Mouse (Mus musculus) liver, postnatal 0 days (tissue): ENCODE data around the gene Ankmy2.

Experiments used
- CTCF ChIP-seq: sonication (generic); IDR thresholded peaks from 2 replicates; pipeline ENCODE4 v1.5.1; 2016; ENCODE audit warnings: antibody characterized with exemption, low read depth
- EP300 ChIP-seq: IDR thresholded peaks from 2 replicates; pipeline ENCODE4 v1.6.1; 2016; ENCODE audit warnings: antibody characterized with exemption, low read depth, mild to moderate bottlenecking

DNA sequence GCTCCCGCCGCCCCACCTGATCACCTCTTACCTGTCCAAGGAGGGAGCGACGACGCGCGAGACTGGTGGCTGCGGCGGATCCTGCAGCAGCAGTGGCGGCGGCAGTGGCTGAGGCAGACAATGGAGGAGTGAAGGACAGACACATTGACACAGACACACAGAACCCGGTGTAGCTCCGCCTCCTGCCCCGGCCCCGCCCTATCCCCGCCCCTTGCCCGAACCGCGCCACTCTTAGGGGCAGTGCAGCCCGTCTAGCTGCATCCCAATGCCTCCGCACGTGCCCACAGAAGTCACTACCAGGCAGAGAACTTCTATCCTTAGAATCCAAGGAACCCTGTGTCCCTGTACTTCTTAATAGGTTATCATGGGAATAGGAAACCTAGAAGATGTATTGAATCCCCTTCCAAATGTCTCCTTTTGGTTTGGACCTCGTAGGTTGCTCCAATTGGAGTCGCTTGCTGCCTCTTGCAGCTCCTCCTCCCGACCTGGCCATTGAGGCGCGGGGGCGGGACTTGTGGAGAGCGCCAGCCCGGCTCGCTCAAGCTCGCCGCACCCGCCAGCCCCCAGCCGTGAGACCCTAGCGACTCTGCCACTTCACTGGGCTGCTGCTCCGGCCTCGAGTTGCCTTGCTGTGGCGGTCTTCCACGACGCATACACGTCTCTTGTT is at the start of gene Ankmy2:
- no peak for TF ChIP-seq CTCF
- peak; percentile 63 for TF ChIP-seq EP300
